Mouse (Mus musculus) embryonic facial prominence, embryonic 10.5 days (tissue): ENCODE results near the gene Mrps11. TPM values are rescaled to one million over a fixed set of nuclear protein-coding genes. Genes with fewer than 3 reads are reported as not detected.

Source experiments
- DNase-seq: peaks from one replicate; pipeline ENCODE4 v3.0.0-alpha.2; 2017; ENCODE audit warnings: low spot score
- H3K27ac ChIP-seq: fragments of 300-500 bp; sonication (generic); replicated peaks from 2 replicates; pipeline ENCODE4 v1.5.1; 2016; ENCODE audit warnings: mild to moderate bottlenecking
- H3K27me3 ChIP-seq: fragments of 300-500 bp; sonication (generic); replicated peaks from 2 replicates; pipeline ENCODE4 v1.6.1; 2016; ENCODE audit warnings: low read depth, mild to moderate bottlenecking; ENCODE audit not compliant: poor library complexity, severe bottlenecking
- H3K36me3 ChIP-seq: fragments of 300-500 bp; sonication (generic); replicated peaks from 2 replicates; pipeline ENCODE4 v1.6.1; 2016; ENCODE audit warnings: mild to moderate bottlenecking, moderate library complexity
- H3K4me1 ChIP-seq: fragments of 300-500 bp; sonication (generic); 2 replicates; pipeline ENCODE4 v1.6.1; 2016
- H3K4me3 ChIP-seq: fragments of 300-500 bp; sonication (generic); 2 replicates; pipeline ENCODE4 v1.5.1; 2016; ENCODE audit warnings: mild to moderate bottlenecking, moderate library complexity
- H3K9me3 ChIP-seq: fragments of 300-500 bp; sonication (generic); 2 replicates; pipeline ENCODE4 v1.6.1; 2016; ENCODE audit warnings: mild to moderate bottlenecking
- WGBS: fragments of 180-500 bp; shearing (Covaris S2); methylation state at CpG from one replicate; pipeline ENCODE4 v1.1.7; 2016; 5-methylcytosine and 5-hydroxymethylcytosine counted together
- polyA plus RNA-seq: library from polyadenylated mRNA; unstranded; fragments of >200 nt; fragmentation: Nextera tagmentation; extraction: Ambion mirVana; gene quantifications from 2 replicates; pipeline ENCODE4 v1.2.1, GENCODE M21; 2016

Mrps11 gene
- polyA plus RNA-seq, 1 experiment from 2014 or later, result 89.5 TPM

DNA sequence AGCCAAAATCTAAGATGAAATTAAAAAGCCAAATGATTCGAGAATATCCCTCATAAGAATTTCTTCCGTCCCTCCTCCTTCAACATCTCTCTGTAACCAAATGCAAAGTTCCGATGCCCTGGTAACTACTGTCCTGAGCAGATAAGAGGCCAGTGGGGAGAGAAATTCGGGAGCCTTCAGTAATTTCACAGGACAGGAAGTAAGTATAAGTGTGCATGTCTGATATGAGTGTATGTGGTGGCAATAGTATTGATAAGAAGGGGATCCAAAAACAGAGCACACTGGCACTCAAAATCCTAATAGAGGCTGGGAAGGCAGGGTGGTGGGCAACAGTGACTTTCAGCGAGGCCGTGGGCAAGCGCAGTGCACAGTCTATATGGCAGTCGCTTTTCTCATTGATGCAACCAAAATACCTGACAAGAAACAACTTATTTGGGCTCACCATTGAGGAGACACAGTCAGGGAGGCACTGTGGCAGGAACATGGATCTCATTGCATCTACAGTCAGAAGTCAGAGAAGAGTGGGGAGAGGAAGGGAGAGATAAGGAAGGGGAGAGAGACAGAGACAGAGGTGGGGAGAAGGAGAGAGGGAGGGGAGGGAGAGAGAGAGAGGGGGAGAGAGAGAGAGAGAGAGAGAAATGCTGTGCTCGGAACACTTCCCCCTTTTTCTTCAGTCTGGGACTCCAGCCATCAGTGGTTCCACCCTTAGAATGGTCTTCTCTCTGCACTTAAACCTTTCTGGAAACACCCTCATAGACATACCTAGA, 17.0 kb downstream of the Mrps11 start:
- no peak for DNase-seq
- H3K4me3 ChIP-seq, result no peak overlapping the region
- H3K27ac ChIP-seq, result no peak overlapping the region
- H3K4me1 ChIP-seq, result 0 out of 2 replicates have a peak, but pooled peaks cover 2% of the 10 kb centered on the region
- H3K36me3 ChIP-seq, result no peaks in the 10 kb centered on the region
- no peaks in the 10 kb centered on the region for H3K9me3 ChIP-seq
- 81% methylated on average over 9 of the region's 9 CpGs for WGBS
- peaks cover 10% of the 10 kb centered on the region; the same call in 1 of the 2 replicates for H3K27me3 ChIP-seq

DNA sequence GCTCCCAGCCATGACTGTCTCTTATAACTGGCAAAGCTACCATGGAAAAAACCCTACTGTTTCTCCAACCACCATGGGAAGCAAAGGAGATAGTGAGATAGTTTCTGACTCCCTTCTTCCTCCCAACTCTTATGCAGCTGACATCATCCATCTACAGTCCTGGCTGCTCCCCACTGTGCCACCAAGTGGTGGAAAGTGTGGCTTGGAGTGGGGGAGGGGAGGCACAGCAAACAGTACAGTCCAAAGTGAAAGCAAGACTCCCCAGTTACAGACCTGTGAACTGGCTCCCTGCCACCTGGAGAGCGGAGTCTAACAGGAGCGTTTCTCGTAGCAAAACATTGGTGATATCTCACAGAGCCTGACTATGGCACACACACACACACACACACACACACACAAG, 20.9 kb downstream of the Mrps11 start:
- H3K36me3 ChIP-seq, result no peaks in the 10 kb centered on the region
- no peak for DNase-seq
- H3K4me3 ChIP-seq, result no peak overlapping the region
- WGBS, result 89% methylated on average over 3 of the region's 3 CpGs
- no peaks in the 10 kb centered on the region for H3K4me1 ChIP-seq
- H3K27ac ChIP-seq, result no peak overlapping the region
- no peaks in the 10 kb centered on the region for H3K9me3 ChIP-seq
- peaks cover 10% of the 10 kb centered on the region; the same call in 1 of the 2 replicates for H3K27me3 ChIP-seq

DNA sequence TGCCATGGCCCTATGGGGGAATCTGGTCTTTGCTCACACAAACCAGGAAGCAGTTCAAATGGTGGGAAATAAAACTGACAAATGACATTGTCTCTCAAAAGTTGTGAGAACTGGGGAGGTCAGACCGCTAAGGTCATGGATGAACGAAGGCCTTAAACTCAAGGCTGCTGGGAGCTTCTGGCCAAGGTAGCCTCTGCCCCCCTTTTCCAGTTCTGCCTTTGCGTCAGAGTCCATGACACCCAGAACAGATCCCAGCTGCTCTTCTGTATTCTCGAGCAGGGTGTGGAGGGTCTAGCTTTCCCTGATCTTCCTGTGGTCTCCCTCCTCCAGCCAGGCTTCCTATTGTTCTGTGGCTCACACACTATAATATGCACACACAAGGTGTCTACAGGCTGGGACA, 24.3 kb downstream of the Mrps11 start:
- 84% methylated on average over 4 of the region's 4 CpGs for WGBS
- Histone ChIP-seq H3K27me3 (no peaks in the 10 kb centered on the region), H3K4me1 (no peaks in the 10 kb centered on the region), H3K4me3 (no peak overlapping the region), H3K36me3 (no peaks in the 10 kb centered on the region), H3K27ac (no peak overlapping the region), H3K9me3 (no peaks in the 10 kb centered on the region)
- no peak for DNase-seq

DNA sequence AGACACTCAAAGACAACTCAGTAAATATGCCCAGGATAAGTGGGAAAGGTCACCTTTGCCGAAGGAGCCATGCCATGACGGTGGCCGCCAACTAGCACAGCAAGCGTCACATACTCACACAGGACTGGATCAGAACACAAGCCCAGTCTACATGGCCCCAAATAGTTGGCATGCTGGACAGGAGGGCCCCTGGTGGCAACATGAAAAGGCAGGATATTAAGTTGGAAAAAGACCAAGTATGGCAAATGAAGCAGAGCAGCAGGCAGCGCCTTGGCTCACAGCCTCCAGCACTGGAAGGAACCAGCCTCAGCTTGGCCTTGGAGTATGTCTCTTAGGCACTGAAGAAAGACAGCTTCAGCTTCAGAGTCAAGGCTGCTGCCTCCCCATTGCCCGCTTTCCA, 30.9 kb downstream of the Mrps11 start:
- Histone ChIP-seq H3K4me3 (no peak overlapping the region), H3K9me3 (no peaks in the 10 kb centered on the region), H3K27ac (no peak overlapping the region), H3K36me3 (no peaks in the 10 kb centered on the region), H3K4me1 (peaks cover 4% of the 10 kb centered on the region; the same call in 1 of the 2 replicates), H3K27me3 (no peaks in the 10 kb centered on the region)
- DNase-seq, result no peak
- 90% methylated on average over 6 of the region's 6 CpGs for WGBS

DNA sequence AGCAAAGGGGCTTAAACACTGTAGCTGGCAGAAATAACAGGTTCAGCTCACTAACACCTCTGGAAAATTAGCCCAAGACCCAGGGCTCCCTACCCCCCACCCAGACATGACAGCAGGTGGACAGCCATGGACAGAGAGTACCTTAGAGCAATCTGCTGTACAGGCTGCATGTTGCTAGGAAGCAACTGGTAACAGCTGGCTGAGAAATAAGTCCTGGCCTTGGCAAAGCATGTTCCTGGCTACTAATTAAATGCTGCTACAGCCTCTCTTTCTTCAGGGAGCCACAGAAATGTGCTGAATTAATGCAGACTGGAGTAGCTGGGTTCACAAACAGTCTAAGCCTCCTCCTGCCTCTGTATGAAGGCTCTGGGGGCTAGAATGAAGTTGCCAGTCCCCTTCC, 31.8 kb downstream of the Mrps11 start:
- H3K4me1 ChIP-seq, result peaks cover 4% of the 10 kb centered on the region; the same call in 1 of the 2 replicates
- H3K27me3 ChIP-seq, result no peaks in the 10 kb centered on the region
- DNase-seq, result no peak
- H3K4me3 ChIP-seq, result no peak overlapping the region
- no peak overlapping the region for H3K27ac ChIP-seq
- H3K36me3 ChIP-seq, result no peaks in the 10 kb centered on the region
- H3K9me3 ChIP-seq, result no peaks in the 10 kb centered on the region

DNA sequence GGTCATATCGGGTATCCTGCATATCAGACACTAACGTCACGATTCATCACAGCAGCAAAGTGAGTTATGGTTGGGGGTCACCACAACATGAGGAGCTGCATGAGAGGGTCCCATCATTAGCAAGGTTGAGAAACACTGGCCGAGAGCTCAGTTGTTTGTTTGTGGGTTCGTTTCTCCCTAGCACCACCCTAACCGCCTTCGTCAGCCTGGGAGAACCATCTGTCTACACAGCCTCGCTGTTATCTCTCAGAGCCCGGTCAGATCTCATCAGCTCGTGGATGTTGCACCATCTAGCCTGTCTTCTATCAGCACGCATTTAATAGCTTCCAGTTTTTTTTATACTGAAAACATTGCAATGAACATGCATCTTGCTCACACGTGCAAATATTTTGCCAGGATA, 35.4 kb downstream of the Mrps11 start:
- 88% methylated on average over 12 of the region's 12 CpGs for whole genome bisulfite sequencing
- no peaks in the 10 kb centered on the region for H3K27me3 ChIP-seq
- DNase-seq, result no peak

DNA sequence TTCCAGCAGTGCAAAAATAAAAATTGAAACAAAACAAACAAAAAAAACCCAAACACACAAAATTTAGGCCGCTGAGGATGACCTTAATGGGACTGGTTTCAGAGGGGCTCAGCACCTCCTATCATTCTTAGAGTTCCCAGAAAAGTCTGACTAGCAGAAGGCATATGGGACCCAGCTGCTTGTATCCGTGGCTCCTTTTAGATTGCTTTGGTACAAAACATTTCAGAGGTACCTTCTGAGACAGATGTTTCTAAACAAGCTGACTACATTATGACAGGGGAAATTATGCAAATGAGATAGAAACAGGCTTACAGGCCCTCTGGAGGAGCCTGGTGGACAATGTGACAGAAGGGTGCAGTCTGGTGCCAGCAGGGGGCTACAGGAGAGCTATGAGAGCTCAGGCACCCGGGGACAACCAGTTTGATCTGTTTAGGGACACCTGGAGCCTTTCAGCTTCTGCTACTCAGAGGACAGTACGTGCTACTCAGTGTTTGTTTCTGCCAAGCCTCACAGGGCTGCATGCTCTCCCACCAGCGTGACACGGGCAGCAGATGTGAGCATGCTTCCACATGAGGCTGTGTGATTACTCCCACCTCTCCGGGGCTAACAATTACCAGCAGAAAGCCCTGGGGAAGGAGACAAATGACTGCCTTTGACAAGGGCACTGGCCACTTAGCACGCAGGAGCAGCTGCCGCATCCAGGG, 43.9 kb downstream of the Mrps11 start:
- Histone ChIP-seq H3K27ac (peak overlapping the region; percentile 24; the same call in 1 of the 2 replicates), H3K4me3 (no peak overlapping the region)

More for the DNA sequence above, 35.4 kb downstream of the Mrps11 start:
- no peak overlapping the region for H3K27ac ChIP-seq
- no peak overlapping the region for H3K4me3 ChIP-seq
- H3K4me1 ChIP-seq, result peaks cover 4% of the 10 kb centered on the region; the same call in 1 of the 2 replicates
- H3K36me3 ChIP-seq, result peaks cover 10% of the 10 kb centered on the region; the same call in 1 of the 2 replicates
- no peaks in the 10 kb centered on the region for H3K9me3 ChIP-seq

DNA sequence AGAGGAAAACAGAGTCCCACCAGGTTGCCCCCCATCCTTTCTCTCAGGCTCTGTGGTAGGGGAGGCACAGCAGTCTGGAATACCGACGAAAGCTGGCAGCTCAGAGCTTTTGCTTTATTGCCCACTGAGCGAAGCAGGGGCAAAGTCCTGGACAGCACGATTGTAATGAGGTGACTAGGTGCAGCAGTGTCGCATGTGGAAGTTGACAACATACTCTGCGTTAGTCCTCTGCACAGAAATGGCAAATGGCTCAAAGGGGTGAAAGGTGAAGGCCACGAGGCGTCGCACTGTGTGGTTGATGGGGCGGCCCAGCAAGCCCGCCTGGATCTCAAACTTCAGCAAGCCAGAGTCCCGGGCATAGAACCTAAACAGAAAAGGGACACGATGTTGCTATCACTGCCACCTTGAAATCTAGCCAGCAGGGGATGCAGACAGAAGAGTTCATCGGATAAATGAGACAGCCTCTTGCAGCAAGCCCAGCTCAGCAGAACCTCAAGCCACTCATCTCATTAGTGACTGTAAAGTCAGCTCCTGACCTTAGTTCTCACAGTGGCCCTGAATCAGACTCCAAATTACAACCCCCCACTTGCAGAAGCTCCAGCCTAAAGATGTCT, 44.9 kb downstream of the Mrps11 start:
- no peak overlapping the region for H3K27ac ChIP-seq
- H3K27me3 ChIP-seq, result no peaks in the 10 kb centered on the region
- peaks cover 55% of the 10 kb centered on the region for H3K36me3 ChIP-seq
- 92% methylated on average over 14 of the region's 14 CpGs for WGBS
- H3K4me3 ChIP-seq, result no peak overlapping the region
- 0 out of 2 replicates have a peak, but pooled peaks cover 3% of the 10 kb centered on the region for H3K4me1 ChIP-seq
- H3K9me3 ChIP-seq, result no peaks in the 10 kb centered on the region
- no peak for DNase-seq

More for the DNA sequence above, 43.9 kb downstream of the Mrps11 start:
- Histone ChIP-seq H3K4me1 (0 out of 2 replicates have a peak, but pooled peaks cover 3% of the 10 kb centered on the region), H3K9me3 (no peaks in the 10 kb centered on the region), H3K27me3 (no peaks in the 10 kb centered on the region), H3K36me3 (peaks cover 61% of the 10 kb centered on the region)
- peak; percentile 15 for DNase-seq
- WGBS, result 64% methylated on average over 9 of the region's 9 CpGs

DNA sequence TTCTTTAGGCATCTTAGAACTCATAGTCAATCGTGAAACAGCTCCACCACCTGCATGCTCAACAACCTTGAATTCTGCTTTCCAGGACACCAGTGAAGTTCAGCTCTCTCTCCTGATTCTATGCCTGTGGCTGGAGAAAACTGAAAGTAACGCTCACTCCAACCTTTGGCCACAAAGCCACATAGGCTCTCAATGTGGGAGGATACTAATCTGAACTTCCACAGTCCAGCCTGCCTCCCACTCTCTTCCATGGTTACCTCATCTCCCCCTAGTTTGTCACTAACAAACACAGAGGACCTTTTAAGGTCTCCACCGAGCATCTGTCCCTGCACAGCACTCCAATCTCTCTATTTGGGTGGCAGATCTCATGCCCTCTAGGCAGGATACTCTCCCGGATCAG, 52.7 kb downstream of the Mrps11 start:
- 72% methylated on average over 4 of the region's 4 CpGs for WGBS
- no peak for DNase-seq

DNA sequence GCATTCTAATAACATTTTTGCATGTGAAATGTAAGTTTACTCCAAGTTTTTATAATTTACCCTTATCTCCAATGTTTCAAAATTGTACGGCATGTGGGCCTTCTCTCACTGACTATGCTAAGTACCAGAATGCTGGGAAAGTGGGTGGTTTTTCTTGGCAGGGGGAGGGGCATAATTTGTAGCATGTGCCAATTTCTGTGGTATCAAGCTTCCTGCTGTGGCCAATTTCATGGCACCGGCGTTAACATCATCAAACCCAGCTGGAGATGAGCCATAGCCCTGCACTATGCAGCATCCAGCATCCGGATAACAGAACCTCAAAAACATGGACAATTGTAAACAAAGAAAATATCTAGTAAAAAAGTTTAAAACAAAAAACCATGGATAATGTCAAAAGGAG, 54.3 kb downstream of the Mrps11 start:
- DNase-seq, result no peak
- whole genome bisulfite sequencing, result 73% methylated on average over 4 of the region's 4 CpGs

More for the DNA sequence above, 52.7 kb downstream of the Mrps11 start:
- H3K27ac ChIP-seq, result no peak overlapping the region
- no peaks in the 10 kb centered on the region for H3K27me3 ChIP-seq
- H3K4me1 ChIP-seq, result 0 out of 2 replicates have a peak, but pooled peaks cover under 1% of the 10 kb centered on the region
- peaks cover 63% of the 10 kb centered on the region for H3K36me3 ChIP-seq
- H3K9me3 ChIP-seq, result no peaks in the 10 kb centered on the region
- H3K4me3 ChIP-seq, result no peak overlapping the region

DNA sequence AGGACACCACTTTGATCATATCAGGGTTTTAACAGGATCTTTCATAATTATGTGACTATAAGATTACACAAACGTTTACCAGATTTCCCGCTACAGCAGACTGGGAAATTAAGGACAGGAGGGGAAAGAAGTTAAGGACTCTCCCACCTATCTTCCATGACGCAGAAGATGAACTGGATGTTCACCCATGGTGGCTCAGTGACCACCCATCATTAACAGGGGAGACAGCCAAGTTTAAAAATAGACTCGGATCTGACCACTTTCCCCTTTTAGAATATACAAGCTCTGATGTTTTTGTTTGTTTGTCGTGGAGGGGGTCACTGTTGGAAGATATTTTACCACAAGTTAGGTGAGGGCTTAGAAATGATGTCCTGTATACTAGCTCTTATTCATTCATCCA, 58.7 kb downstream of the Mrps11 start:
- peaks cover 66% of the 10 kb centered on the region for H3K36me3 ChIP-seq
- H3K27me3 ChIP-seq, result no peaks in the 10 kb centered on the region
- 81% methylated on average over 5 of the region's 5 CpGs for WGBS
- no peaks in the 10 kb centered on the region for H3K9me3 ChIP-seq
- no peak overlapping the region for H3K4me3 ChIP-seq
- peaks cover 17% of the 10 kb centered on the region for H3K4me1 ChIP-seq
- H3K27ac ChIP-seq, result no peak overlapping the region
- no peak for DNase-seq

More for the DNA sequence above, 54.3 kb downstream of the Mrps11 start:
- H3K27ac ChIP-seq, result no peak overlapping the region
- peaks cover 72% of the 10 kb centered on the region for H3K36me3 ChIP-seq
- H3K9me3 ChIP-seq, result no peaks in the 10 kb centered on the region
- H3K4me3 ChIP-seq, result no peak overlapping the region
- H3K27me3 ChIP-seq, result no peaks in the 10 kb centered on the region
- H3K4me1 ChIP-seq, result peaks cover 9% of the 10 kb centered on the region; the same call in 1 of the 2 replicates
